Mouse (Mus musculus): ENCODE measurements at regions not wholly inside any gene's neighbourhood (a gene's known extent, or its start where the extent isn't known, plus 50 kb on each side); places are given as distances from the start of the nearest gene placed in this dataset.
A peak's percentile ranks its signal among the peaks of the same experiment; 100 is the strongest.

DNA sequence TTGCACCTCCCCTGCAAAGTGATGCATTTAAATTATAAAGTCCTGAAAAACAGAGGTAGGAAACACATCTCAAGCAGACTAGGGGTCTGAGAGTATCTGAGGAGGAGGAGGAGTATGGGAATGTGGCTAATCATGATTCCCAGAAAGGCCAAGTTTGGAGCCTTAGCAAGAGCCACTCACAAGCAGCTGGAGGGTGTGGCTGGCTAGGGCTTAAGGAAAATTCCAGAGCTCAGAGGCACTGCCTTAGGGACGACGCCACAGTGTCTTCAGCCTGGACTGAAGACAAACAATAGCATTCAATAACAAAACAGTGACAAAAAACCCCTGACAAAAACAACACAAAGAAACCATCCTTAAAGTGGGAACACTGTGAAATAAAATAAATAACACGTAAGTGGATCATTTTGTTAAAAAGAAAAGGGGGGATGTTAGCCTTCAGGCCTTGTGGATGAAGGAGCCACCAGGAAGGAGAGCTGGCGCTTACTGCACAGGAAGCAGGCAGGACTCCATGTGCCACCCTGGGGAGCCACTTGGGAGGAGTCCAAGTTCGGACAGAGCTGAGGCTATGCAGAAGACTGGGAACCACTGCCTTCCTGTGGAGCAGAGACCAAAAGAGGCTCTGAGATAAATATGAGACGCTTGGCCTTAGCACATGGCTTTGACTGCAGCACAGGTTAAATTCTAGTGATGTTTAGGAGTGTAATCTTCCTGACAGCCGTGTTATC lies 56.6 kb upstream of the Serpine2 start:
- TF ChIP-seq EP300 (IDR thresholded peaks at IDR 0.05; ENCODE audit: low read depth) (no peak), CTCF (IDR thresholded peaks at IDR 0.05; ENCODE audit: low read depth) (no peak)
- 0 out of 2 replicates have a peak, but pooled peaks have one; percentile 20 for ATAC-seq (ENCODE audit: insufficient read depth, low read depth)
- no peak overlapping the region for H3K4me2 ChIP-seq (ENCODE audit: low read depth, low read length)
- 50% methylated on average over 7 of the region's 7 CpGs for WGBS
- H3K9me3 ChIP-seq (replicated peaks; ENCODE audit: control insufficient read depth, low read length), result no peaks in the 10 kb centered on the region
- no peak overlapping the region for H3K4me3 ChIP-seq (ENCODE audit: low read depth, low read length)
- no peak for DNase-seq (ENCODE audit: low spot score)
- no peak overlapping the region for H3K27ac ChIP-seq (ENCODE audit: low read depth)
- no peaks in the 10 kb centered on the region for H3K27me3 ChIP-seq (ENCODE audit: control insufficient read depth, insufficient read depth, low read length)
- no peak overlapping the region for H3K9ac ChIP-seq (replicated peaks; ENCODE audit: low read depth, low read length)
- H3K36me3 ChIP-seq (replicated peaks; ENCODE audit: control insufficient read depth, insufficient read depth, low read length), result no peaks in the 10 kb centered on the region
- no peaks in the 10 kb centered on the region for H3K4me1 ChIP-seq (ENCODE audit: control insufficient read depth, insufficient read depth)

Data from heart, postnatal 0 days (tissue).